Mouse (Mus musculus) heart, adult 11 months (tissue): ENCODE results near the gene Gm20388.

Source experiments
- DNase-seq: peaks from one replicate; pipeline ENCODE4 v3.0.0; 2022

The Gm20388 gene

DNA sequence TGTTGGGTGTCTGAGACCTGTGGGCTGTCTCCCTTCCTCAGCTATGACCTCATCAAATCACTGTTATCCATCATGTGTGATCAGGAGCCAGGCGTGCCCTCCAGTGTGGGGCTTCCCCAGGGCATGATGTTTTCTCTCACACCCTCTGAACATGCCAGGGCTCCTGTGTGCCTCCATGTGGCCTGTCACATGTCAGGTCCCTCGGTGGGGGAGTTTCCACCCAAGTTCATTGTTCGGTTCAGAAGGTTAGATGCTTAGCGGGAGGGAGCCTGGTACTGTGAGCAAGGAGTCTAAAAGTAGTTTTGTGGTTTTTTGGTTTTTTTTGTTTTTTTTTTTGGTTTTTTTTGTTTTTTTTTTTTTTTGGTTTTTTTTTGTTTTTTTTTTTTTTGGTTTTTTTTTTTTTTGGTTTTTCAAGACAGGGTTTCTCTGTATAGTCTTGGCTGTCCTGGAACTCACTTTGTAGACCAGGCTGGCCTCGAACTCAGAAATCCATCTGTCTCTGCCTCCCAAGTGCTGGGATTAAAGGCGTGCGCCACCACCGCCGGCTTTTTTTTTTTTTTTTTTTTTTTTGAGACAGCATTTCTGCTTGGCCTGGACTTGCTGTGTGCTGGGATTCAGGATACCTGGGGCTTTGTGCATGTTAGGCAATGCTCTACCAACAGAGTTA is 553.4 kb downstream of the Gm20388 start:
- DNase-seq: no peak

GRCm38 (mm10) chr8:120464585-120464937 is 553.9 kb downstream of the Gm20388 start:
- DNase-seq: no peak

DNA sequence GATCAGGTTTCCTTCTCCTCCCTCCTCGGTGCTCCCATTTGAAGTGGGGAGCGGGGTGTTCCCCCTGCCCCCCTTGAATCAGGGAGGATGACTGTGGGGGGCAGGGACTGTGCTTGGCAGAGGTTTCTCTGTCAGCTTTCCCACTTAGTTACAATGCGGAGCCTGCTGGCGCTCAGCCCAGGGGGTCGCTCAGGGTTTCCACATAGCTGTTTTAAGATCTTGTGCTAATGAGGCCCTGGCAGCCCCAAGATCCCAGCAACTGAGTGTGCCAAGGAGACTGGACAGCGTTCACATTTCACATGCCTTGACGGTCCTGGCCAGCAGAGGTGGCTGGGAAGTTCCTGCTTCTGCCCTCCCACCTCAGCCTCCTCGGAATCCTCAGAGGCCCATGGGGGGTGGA is 555.1 kb downstream of the Gm20388 start:
- peak; percentile 93 for DNase-seq

GRCm38 (mm10) chr8:120466266-120466665 is 555.6 kb downstream of the Gm20388 start:
- DNase-seq: no peak

GRCm38 (mm10) chr8:120467598-120467997 is 557.0 kb downstream of the Gm20388 start:
- DNase-seq: no peak

GRCm38 (mm10) chr8:120470170-120470569 is 559.5 kb downstream of the Gm20388 start:
- no peak for DNase-seq

- DNase-seq: no peak
Observed at GRCm38 (mm10) chr8:120471166-120471565, 560.5 kb downstream of the Gm20388 start.

DNA sequence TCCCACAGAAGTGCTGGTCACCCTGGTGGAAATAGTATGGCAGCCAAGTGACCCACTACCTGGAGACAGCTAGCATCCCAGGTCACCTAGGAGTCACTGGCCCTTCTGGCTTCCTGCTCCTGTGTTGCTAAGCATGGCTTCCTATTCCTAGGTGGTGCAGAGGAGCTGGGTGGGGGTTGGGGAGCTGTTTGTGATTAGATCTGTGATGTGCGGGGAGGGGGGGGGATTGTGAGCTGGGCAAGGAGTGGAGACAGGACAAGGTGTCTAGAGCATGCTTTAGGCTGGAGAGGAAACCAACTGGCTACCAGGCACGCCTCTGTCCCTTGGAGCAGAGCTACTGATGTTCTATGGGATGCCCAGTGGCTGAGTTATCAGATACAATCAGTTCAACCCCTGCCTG is 561.1 kb downstream of the Gm20388 start:
- no peak for DNase-seq

- DNase-seq: no peak
Observed at GRCm38 (mm10) chr8:120472230-120472629, 561.6 kb downstream of the Gm20388 start.

DNA sequence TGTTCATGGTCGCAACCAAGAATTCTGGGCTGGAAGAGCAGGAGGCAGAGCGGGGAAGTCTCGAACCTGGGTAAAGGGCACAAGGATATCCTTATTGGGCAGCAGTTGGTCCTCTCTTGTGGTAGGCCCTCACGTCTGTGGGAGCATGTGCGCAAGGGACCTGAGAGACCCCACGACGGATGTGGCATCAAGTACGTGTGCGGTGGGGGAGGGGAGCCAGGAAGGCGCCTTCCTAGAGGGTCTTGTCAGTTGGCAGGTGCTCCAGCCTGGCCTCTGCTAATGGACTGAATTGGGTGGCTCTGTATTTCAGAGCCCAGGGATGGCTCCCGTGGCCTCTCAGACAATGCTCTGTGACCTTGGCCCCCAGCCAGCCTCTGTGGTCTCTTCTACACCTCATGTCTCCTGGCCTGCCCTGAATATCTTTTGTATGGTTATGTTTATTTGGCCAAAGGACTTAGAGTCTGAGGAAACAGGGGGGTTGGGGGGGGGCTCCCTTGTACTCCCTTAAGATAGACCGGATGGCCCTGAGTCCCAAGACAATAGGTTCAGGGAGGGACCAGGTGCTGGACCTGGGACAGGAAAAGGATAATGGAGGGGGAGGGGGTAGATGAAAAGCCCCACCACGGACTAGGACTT is 563.2 kb downstream of the Gm20388 start:
- peak; percentile 98 for DNase-seq

DNA sequence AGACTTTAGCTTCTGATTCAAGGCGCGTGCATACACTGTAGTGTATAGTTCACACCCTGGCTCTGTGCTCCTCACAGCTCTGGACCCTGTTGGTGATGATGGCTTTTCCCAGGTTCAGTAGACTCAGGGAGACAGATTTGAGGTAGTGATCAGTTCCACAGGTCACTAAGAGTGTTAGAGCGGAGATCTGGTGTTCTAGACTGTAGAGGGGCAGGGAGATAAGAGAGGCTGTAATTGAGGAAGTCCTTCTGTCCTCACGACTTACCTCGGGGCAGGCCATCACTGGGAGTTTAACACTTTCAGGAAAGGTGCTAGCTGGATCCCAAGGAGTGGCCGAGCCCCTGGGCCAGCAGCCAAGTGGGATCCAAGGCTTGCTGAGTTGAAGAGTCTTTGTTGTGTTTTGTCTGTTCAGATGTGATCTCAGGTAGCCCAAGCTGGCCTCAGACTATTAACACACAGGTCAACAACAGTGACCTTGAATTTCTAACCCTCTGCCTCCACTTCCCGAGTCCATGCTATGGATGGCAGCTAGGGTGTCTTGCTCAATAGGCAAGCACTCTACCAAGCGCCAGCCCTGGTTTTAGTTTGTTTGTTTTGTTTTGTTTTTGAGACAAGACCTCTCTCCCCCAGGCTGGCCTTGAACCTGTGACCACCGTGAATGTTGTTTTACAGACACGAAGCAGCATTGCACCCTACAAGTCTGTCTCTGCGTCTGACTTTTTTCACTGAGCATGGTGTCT is 564.0 kb downstream of the Gm20388 start:
- DNase-seq: no peak

- peak; percentile 94 for DNase-seq
Observed at GRCm38 (mm10) chr8:120475462-120476201, 565.0 kb downstream of the Gm20388 start.

GRCm38 (mm10) chr8:120476711-120477575 is 566.3 kb downstream of the Gm20388 start:
- no peak for DNase-seq

DNA sequence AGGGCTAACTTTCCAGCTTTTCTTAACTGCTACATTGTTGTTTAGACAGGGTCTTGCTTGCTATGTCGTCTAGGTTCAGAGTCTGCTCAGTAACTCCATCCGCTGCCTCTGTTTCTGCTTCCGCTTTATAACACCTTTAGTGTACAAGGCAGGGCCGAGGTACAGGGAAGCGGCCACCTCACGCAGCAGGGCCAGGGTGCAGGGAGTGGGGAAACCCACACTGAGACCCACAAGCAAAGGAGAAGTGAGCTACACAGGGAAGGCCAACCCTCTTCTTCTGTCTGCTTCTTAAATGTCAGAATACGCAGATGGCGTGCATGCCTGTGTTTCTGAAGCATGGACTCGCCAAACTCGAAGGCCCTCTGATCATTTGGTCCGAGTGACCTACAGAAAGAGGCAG is 568.1 kb downstream of the Gm20388 start:
- no peak for DNase-seq

DNA sequence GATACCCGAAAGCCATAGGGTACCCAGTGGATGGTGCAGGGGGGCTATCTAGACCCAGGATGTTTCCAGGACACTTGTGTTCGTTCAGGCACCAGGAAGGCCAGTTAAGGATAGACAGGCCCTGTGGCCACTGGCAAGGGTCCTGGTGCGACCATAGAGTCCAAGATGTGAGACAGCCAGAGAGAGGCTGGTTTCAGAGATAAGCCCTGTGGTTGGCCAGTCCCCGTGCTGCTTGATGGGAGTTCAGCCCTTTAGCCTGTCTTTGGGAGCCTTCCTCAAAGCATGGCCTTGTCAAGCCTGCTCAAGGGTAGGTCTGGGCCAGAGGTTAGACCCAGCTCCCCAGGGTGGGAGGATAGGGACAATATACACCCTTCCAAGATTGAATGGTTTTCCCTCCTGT is 569.0 kb downstream of the Gm20388 start:
- no peak for DNase-seq

DNA sequence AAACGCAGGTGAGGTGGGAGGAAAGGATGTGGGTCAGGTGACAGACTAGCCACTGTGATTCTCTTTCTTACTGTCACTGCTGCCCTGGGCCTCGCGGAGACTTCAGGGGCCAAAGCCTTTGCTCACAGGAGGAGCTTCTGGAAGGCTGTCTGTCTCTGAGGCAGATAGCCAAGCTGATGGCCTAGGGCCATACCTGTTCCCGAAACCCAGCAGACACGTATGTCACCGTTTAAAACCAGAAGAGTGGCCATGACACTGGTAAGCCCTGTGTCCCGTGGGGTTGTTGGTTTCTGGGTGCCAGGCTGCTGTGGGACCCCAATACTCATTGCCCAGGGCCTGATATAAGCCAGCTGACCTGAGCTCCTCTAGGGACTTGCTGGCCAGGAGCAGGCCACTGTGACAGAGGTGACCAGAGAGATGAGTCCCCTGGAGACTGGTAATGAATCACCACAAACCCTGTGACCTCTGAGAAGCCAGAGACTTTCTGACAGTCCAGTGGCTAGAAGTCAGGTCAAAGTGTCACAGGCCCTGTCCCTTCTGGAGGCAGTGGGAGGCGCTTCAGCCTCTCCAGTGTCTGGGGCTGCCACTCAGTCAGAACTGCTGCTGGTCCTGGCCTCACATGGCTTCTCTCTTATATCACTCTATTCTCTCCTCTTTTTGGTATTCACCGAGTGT is 571.5 kb downstream of the Gm20388 start:
- peak; percentile 92 for DNase-seq

GRCm38 (mm10) chr8:120484460-120484859 is 573.8 kb downstream of the Gm20388 start:
- peak; percentile 97 for DNase-seq

GRCm38 (mm10) chr8:120485116-120485515 is 574.5 kb downstream of the Gm20388 start:
- DNase-seq: peak; percentile 95

DNA sequence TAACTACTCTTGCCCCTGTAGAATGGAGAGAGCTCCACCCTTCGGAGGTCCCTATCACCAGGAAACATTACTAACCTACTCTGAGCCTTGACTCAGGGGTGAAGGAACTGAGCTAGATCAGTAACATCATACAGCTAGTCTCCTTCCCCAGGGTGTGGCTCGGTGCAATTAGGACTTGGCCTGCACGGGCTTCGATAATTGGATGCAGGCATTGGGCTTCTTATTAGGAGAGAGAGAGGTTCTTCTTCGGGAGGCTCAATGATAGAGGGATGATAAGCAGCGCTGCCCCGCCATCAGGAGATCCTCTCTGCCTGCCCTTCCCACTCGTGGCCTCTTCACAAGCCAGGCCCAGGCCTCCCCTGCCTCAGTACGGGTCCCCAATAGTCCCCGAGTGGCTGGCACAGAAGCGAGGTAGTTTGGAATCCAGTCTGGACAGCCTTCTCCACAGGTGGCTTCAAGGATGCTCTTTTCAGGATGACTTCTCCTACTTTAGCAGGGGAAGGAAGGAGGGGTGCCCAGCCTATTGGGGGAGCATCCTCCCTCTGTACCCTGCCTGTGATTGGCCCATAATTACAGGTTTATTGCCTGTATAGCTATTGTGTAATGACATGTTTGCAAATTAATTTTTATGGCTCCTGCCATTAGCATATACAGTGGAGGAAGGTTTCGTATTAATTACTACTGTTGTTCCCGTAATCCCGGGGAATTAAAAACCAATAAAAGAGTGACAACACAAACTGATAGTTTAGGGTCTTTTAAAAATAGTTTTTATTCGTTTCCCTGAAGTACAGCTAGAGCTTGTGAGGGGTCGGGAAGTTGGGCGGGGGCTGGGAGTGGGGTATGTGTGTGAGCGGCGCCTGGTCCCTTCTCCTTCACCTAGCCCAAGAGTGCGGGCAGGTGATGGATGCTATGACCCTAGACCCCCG is 575.2 kb downstream of the Gm20388 start:
- no peak for DNase-seq
